ENCODE assay signal across 16 mouse cellular contexts in the genomic region with DNA sequence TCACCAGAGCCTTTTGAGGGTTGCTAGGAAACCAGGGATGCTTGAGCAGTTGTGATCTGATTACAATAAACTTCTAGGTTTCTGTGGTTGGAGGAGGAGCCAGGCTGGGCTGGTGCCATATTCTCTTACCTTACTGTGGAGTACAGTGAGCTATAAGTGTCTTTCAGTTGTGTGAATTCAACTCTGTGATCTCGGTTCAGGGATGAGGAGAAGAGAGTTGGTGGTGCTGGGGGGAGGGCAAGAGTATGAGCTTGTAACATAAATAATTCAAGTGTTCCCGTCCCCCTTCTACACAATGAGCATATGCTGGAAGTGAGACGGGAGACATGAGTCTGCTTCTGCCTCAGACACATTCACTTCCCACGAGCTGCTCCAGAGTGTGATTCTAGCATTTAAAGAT. TPM values are rescaled to one million over a fixed set of nuclear protein-coding genes. Genes with fewer than 3 reads are reported as not detected.
DNase-seq lines count a peak whose midpoint lies in the region; ATAC-seq lines count a peak whose summit lies in the region.
"Had no signal": no experiment of that assay in that cellular context is flagged by ENCODE, and none has a peak within 500 bp of the region (broad histone marks: within the 10 kb centered on the region; RNA-seq: fewer than 3 reads in every experiment).

No protein-coding gene starts in this region.

- intact Hi-C loops in left cerebral cortex, postnatal 14 days (cut with DNase I) = no loop called here

- no peak overlapping the region for H3K4me3 ChIP-seq in embryonic facial prominence, embryonic 11.5 days (ENCODE audit: low read depth, low read length)
- H3K4me3 ChIP-seq in embryonic facial prominence, embryonic 10.5 days = no peak overlapping the region
- H3K4me3 ChIP-seq: limb, embryonic 13.5 days had no signal

- WGBS in embryonic facial prominence, embryonic 11.5 days = 69% methylated on average over 4 of the region's 4 CpGs
- WGBS in embryonic facial prominence, embryonic 10.5 days = 80% methylated on average over 4 of the region's 4 CpGs

- no peaks in the 10 kb centered on the region for H3K27me3 ChIP-seq in embryonic facial prominence, embryonic 11.5 days (ENCODE audit: control insufficient read depth, insufficient read depth, low read length)
- no peaks in the 10 kb centered on the region for H3K27me3 ChIP-seq in embryonic facial prominence, embryonic 10.5 days (replicated peaks; ENCODE audit: low read depth, poor library complexity, severe bottlenecking)
- H3K27me3 ChIP-seq: limb, embryonic 13.5 days had no signal

- peak; percentile 5 for DNase-seq in embryonic facial prominence, embryonic 11.5 days (ENCODE audit: low spot score)
- DNase-seq in embryonic facial prominence, embryonic 10.5 days (ENCODE audit: low spot score) = no peak
- peak; percentile 47 for DNase-seq in layer of hippocampus, adult 9-11 months
- DNase-seq in layer of hippocampus, postnatal 25 days (ENCODE audit: extremely low spot score in 1 of 2, low spot score in 1 of 2) = no peak
- peak; percentile 55 to 79 for DNase-seq in left cerebral cortex, postnatal 14 days (ENCODE audit: low spot score in 2 of 2)
- DNase-seq in telencephalon, adult 2 months (ENCODE audit: low read depth, low spot score) = peak; percentile 90
- DNase-seq in cerebellum, adult 9-10 months = no peak
- DNase-seq in adrenal gland, postnatal 4 days (ENCODE audit: low spot score in 2 of 2) = no peak
- DNase-seq: adrenal gland, adult 8-10 months; heart, adult 18-20 months; heart, postnatal 14 days; lung, adult 2 months had no signal

- H3K27ac ChIP-seq in embryonic facial prominence, embryonic 11.5 days (replicated peaks; ENCODE audit: low read depth, low read length) = no peak overlapping the region
- no peak overlapping the region for H3K27ac ChIP-seq in embryonic facial prominence, embryonic 10.5 days (replicated peaks)
- H3K27ac ChIP-seq: limb, embryonic 13.5 days had no signal

- no peak overlapping the region for H3K4me2 ChIP-seq in embryonic facial prominence, embryonic 11.5 days (ENCODE audit: low read depth, low read length)
- H3K4me2 ChIP-seq: limb, embryonic 13.5 days had no signal

- no peak for ATAC-seq in embryonic facial prominence, embryonic 11.5 days (replicated peaks; ENCODE audit: insufficient number of reproducible peaks, low FRiP score, low TSS enrichment, low read depth)

- no peaks in the 10 kb centered on the region for H3K9me3 ChIP-seq in embryonic facial prominence, embryonic 11.5 days (replicated peaks; ENCODE audit: control insufficient read depth, low read length)
- H3K9me3 ChIP-seq in embryonic facial prominence, embryonic 10.5 days = no peaks in the 10 kb centered on the region
- H3K9me3 ChIP-seq: limb, embryonic 13.5 days had no signal

- no peak overlapping the region for H3K9ac ChIP-seq in embryonic facial prominence, embryonic 11.5 days (replicated peaks; ENCODE audit: low read length)
- H3K9ac ChIP-seq: limb, embryonic 13.5 days had no signal

- H3K4me1 ChIP-seq in embryonic facial prominence, embryonic 11.5 days (ENCODE audit: control insufficient read depth, insufficient read depth, low read length) = no peaks in the 10 kb centered on the region
- no peaks in the 10 kb centered on the region for H3K4me1 ChIP-seq in embryonic facial prominence, embryonic 10.5 days
- H3K4me1 ChIP-seq: limb, embryonic 13.5 days had no signal

- no peaks in the 10 kb centered on the region for H3K36me3 ChIP-seq in embryonic facial prominence, embryonic 11.5 days (replicated peaks; ENCODE audit: control insufficient read depth, insufficient read depth, low read depth, low read length)
- H3K36me3 ChIP-seq in embryonic facial prominence, embryonic 10.5 days (replicated peaks) = no peaks in the 10 kb centered on the region
- H3K36me3 ChIP-seq: limb, embryonic 13.5 days had no signal

RNA-seq across cellular contexts. Expression of a gene that starts 30.6 kb away (rescaled TPM):
- polyA plus RNA-seq in embryonic facial prominence, embryonic 11.5 days (2014; fragmentation: Nextera tagmentation; extraction: Ambion mirVana) = 0.46 and 0.56 TPM in 2 replicates
- 0.10 and 0.29 TPM in 2 replicates for polyA plus RNA-seq in embryonic facial prominence, embryonic 10.5 days (2016; fragmentation: Nextera tagmentation; extraction: Ambion mirVana)
- total RNA-seq in layer of hippocampus, postnatal 25 days (2021) = 10 to 100 TPM; 49.7 to 56.6 TPM
- 10 to 100 TPM; 64.3 to 68.5 TPM for total RNA-seq in left cerebral cortex, postnatal 14 days (2021)
- 1 to 10 TPM; 4.6 to 6.0 TPM for total RNA-seq in adrenal gland, postnatal 4 days (2021)
- total RNA-seq: common myeloid progenitor, adult 5-6 weeks; megakaryocyte progenitor cell, adult 5-6 weeks; monocyte, adult 5-6 weeks had no signal

Comparison
In these comparisons a context has a peak if more than half of its experiments do, and no peak if none do; other contexts are left out.
1. DNase-seq: peak in embryonic facial prominence, embryonic 11.5 days (single experiment), layer of hippocampus, adult 9-11 months (single experiment), left cerebral cortex, postnatal 14 days (2 of 2) and telencephalon, adult 2 months (single experiment); none in embryonic facial prominence, embryonic 10.5 days (single experiment), layer of hippocampus, postnatal 25 days (0 of 2), cerebellum, adult 9-10 months (single experiment) and adrenal gland, postnatal 4 days (0 of 2).
2. RNA of a gene that starts 30.6 kb away (total RNA-seq): 64.3 to 68.5 TPM in left cerebral cortex, postnatal 14 days and 49.7 to 56.6 TPM in layer of hippocampus, postnatal 25 days; 4.6 to 6.0 TPM in adrenal gland, postnatal 4 days; every median in the first group is over 4 times any median in the second.